Mouse (Mus musculus): ENCODE results near the gene Olfr1451. TPM values are rescaled to one million over a fixed set of nuclear protein-coding genes. Genes with fewer than 3 reads are reported as not detected.
"Not testable (repeated sequence)": the region's sequence is repeated elsewhere in the genome, so short reads cannot be mapped to it uniquely, and the experiment has no call there.

The Olfr1451 gene
- total RNA-seq (2017): not detected in 2 replicates

GRCm38 (mm10) chr19:12994714-12995113, at the start of gene Olfr1451:
Gene Olfr1451 (plus strand): TSS chr19:12995014.
- no peak for ATAC-seq (replicated peaks; ENCODE audit: low read depth, poor library complexity, severe bottlenecking)

GRCm38 (mm10) chr19:12949958-12950357, 44.9 kb upstream of the Olfr1451 start, which contains the start of gene Olfr1450:
Gene Olfr1450 (plus strand): TSS chr19:12950258.
- ATAC-seq (replicated peaks; ENCODE audit: low read depth, poor library complexity, severe bottlenecking): no peak

- ATAC-seq (replicated peaks; ENCODE audit: low read depth, poor library complexity, severe bottlenecking): not testable (repeated sequence)
These were observed 24.7 kb upstream of the Olfr1451 start for GRCm38 (mm10) chr19:12970082-12970481.

GRCm38 (mm10) chr19:12992316-12992715, 2.5 kb upstream of the Olfr1451 start:
- not testable (repeated sequence) for ATAC-seq (replicated peaks; ENCODE audit: low read depth, poor library complexity, severe bottlenecking)

GRCm38 (mm10) chr19:13028227-13028626, 33.4 kb downstream of the Olfr1451 start, which contains the start of gene Olfr1453:
Gene Olfr1453 (minus strand): TSS chr19:13028327.
- no peak for ATAC-seq (replicated peaks; ENCODE audit: low read depth, poor library complexity, severe bottlenecking)

Other genes with a start within 250 kb of the Olfr1451 start
- gene Cntf, start 229.4 kb upstream of the Olfr1451 start, total RNA-seq (2017): 2.2 and 4.0 TPM in 2 replicates
- 124 and 125 TPM in 2 replicates for gene Zfp91, start 198.9 kb upstream of the Olfr1451 start, total RNA-seq (2017)
- 1.6 and 4.3 TPM in 2 replicates for gene Lpxn, start 198.8 kb upstream of the Olfr1451 start, total RNA-seq (2017)
- not detected in 2 replicates for gene Gm5244, start 148.3 kb upstream of the Olfr1451 start, total RNA-seq (2017)
- not detected in 2 replicates for gene Olfr1444, start 137.7 kb upstream of the Olfr1451 start, total RNA-seq (2017)
- gene Olfr1445, start 111.2 kb upstream of the Olfr1451 start, total RNA-seq (2017): not detected in 2 replicates
- not detected in 2 replicates for gene Olfr1446, start 101.5 kb upstream of the Olfr1451 start, total RNA-seq (2017)
- not detected in 2 replicates for gene Olfr1447, start 91.3 kb upstream of the Olfr1451 start, total RNA-seq (2017)
- gene Olfr1448, start 70.6 kb upstream of the Olfr1451 start, total RNA-seq (2017): not detected in 2 replicates
- not detected in 2 replicates for gene Olfr1449, start 64.2 kb upstream of the Olfr1451 start, total RNA-seq (2017)
- not detected in 2 replicates for gene Olfr1450, start 44.8 kb upstream of the Olfr1451 start, total RNA-seq (2017)
- not detected in 2 replicates for gene Olfr1453, start 33.3 kb downstream of the Olfr1451 start, total RNA-seq (2017)
- not detected in 2 replicates for gene Olfr1454, start 65.6 kb downstream of the Olfr1451 start, total RNA-seq (2017)
- not detected in 2 replicates for gene Olfr1457, start 102.9 kb downstream of the Olfr1451 start, total RNA-seq (2017)
- not detected in 2 replicates for gene Olfr1458, start 111.8 kb downstream of the Olfr1451 start, total RNA-seq (2017)
- gene Olfr1459, start 154.5 kb downstream of the Olfr1451 start, total RNA-seq (2017): not detected in 2 replicates
- not detected in 2 replicates for gene Olfr1461, start 168.0 kb downstream of the Olfr1451 start, total RNA-seq (2017)
- not detected in 2 replicates for gene Olfr1462, start 190.7 kb downstream of the Olfr1451 start, total RNA-seq (2017)
- gene Olfr1463, start 236.3 kb downstream of the Olfr1451 start, total RNA-seq (2017): not detected in 2 replicates